Mouse (Mus musculus): Measurements from ENCODE around the gene C2cd2l. TPM values are rescaled to one million over a fixed set of nuclear protein-coding genes. Genes with fewer than 3 reads are reported as not detected.
A peak's percentile ranks its signal among the peaks of the same experiment; 100 is the strongest.
"Not testable (repeated sequence)": the region's sequence is repeated elsewhere in the genome, so short reads cannot be mapped to it uniquely, and the experiment has no call there.

Gene C2cd2l
- polyA plus RNA-seq, 1 experiment from 2014 or later = 8.3 TPM

- H3K4me3 ChIP-seq = peak overlapping the region; percentile 93
- H3K4me2 ChIP-seq = peak overlapping the region; percentile 66
- peak overlapping the region; percentile 97 for H3K27ac ChIP-seq
- ATAC-seq (ENCODE audit: insufficient number of reproducible peaks, insufficient read depth, low FRiP score, low TSS enrichment, low read depth) = no peak
- peak overlapping the region; percentile 98 for H3K9ac ChIP-seq
- peaks cover 17% of the 10 kb centered on the region for H3K4me1 ChIP-seq
- 0 out of 2 replicates have a peak, but pooled peaks cover 8% of the 10 kb centered on the region for H3K9me3 ChIP-seq
- no peaks in the 10 kb centered on the region for H3K27me3 ChIP-seq
- peaks cover 66% of the 10 kb centered on the region for H3K36me3 ChIP-seq
- under 1% methylated on average over 50 of the region's 50 CpGs for WGBS
These were observed 15.4 kb upstream of the C2cd2l start for GRCm38 (mm10) chr9:44335331-44336092.

GRCm38 (mm10) chr9:44334396-44335330 lies 14.6 kb upstream of the C2cd2l start, which contains the start of gene H2afx:
Gene H2afx, plus strand, starts transcription at chr9:44334694.
- Histone ChIP-seq H3K9ac (peak within 1 kb of the TSS; percentile 98), H3K4me2 (peak within 1 kb of the TSS; percentile 66), H3K9me3 (0 out of 2 replicates have a peak, but pooled peaks cover 8% of the 10 kb centered on the region), H3K27ac (peak within 1 kb of the TSS; percentile 97), H3K36me3 (peaks cover 69% of the 10 kb centered on the region), H3K27me3 (no peaks in the 10 kb centered on the region), H3K4me1 (peaks cover 17% of the 10 kb centered on the region), H3K4me3 (peak within 1 kb of the TSS; percentile 93)
- WGBS = under 1% methylated on average over 91 of the region's 91 CpGs
- peak; percentile 96 for ATAC-seq (ENCODE audit: insufficient number of reproducible peaks, insufficient read depth, low FRiP score, low TSS enrichment, low read depth)

GRCm38 (mm10) chr9:44332918-44333638 lies 13.0 kb upstream of the C2cd2l start:
- Histone ChIP-seq H3K4me3 (no peak overlapping the region; the same call in 1 of the 2 replicates), H3K4me1 (peaks cover 17% of the 10 kb centered on the region), H3K9me3 (0 out of 2 replicates have a peak, but pooled peaks cover 8% of the 10 kb centered on the region), H3K9ac (no peak overlapping the region), H3K4me2 (no peak overlapping the region), H3K36me3 (peaks cover 68% of the 10 kb centered on the region), H3K27me3 (no peaks in the 10 kb centered on the region), H3K27ac (no peak overlapping the region)
- ATAC-seq (ENCODE audit: insufficient number of reproducible peaks, insufficient read depth, low FRiP score, low TSS enrichment, low read depth) = no peak
- 95% methylated on average over 13 of the region's 13 CpGs for WGBS

GRCm38 (mm10) chr9:44330736-44331135 lies 10.7 kb upstream of the C2cd2l start:
- Histone ChIP-seq H3K36me3 (peaks cover 58% of the 10 kb centered on the region), H3K27ac (no peak overlapping the region)
- WGBS = 95% methylated on average over 6 of the region's 6 CpGs

GRCm38 (mm10) chr9:44327926-44328325 lies 7.8 kb upstream of the C2cd2l start:
- Histone ChIP-seq H3K27me3 (no peaks in the 10 kb centered on the region), H3K9me3 (no peaks in the 10 kb centered on the region), H3K4me2 (peak overlapping the region; percentile 76), H3K4me1 (peaks cover 13% of the 10 kb centered on the region), H3K36me3 (peaks cover 46% of the 10 kb centered on the region), H3K4me3 (peak overlapping the region; percentile 83), H3K9ac (peak overlapping the region; percentile 91; the same call in 1 of the 2 replicates), H3K27ac (no peak overlapping the region)
- ATAC-seq (ENCODE audit: insufficient number of reproducible peaks, insufficient read depth, low FRiP score, low TSS enrichment, low read depth) = no peak
- 87% methylated on average over 5 of the region's 5 CpGs for whole genome bisulfite sequencing

More at GRCm38 (mm10) chr9:44330736-44331135, 10.7 kb upstream of the C2cd2l start:
- H3K4me2 ChIP-seq = no peak overlapping the region
- no peaks in the 10 kb centered on the region for H3K27me3 ChIP-seq
- ATAC-seq (ENCODE audit: insufficient number of reproducible peaks, insufficient read depth, low FRiP score, low TSS enrichment, low read depth) = no peak
- H3K4me1 ChIP-seq = peaks cover 11% of the 10 kb centered on the region
- 0 out of 2 replicates have a peak, but pooled peaks cover 8% of the 10 kb centered on the region for H3K9me3 ChIP-seq
- H3K9ac ChIP-seq = no peak overlapping the region
- H3K4me3 ChIP-seq = no peak overlapping the region

GRCm38 (mm10) chr9:44327064-44327711 lies 7.1 kb upstream of the C2cd2l start:
- peak overlapping the region; percentile 94 for H3K27ac ChIP-seq
- peak overlapping the region; percentile 83 for H3K4me3 ChIP-seq
- H3K36me3 ChIP-seq = peaks cover 39% of the 10 kb centered on the region
- peaks cover 13% of the 10 kb centered on the region for H3K4me1 ChIP-seq
- no peaks in the 10 kb centered on the region for H3K9me3 ChIP-seq
- ATAC-seq (ENCODE audit: insufficient number of reproducible peaks, insufficient read depth, low FRiP score, low TSS enrichment, low read depth) = 0 out of 2 replicates have a peak, but pooled peaks have one; percentile 21
- no peaks in the 10 kb centered on the region for H3K27me3 ChIP-seq
- H3K4me2 ChIP-seq = peak overlapping the region; percentile 76
- peak overlapping the region; percentile 91 for H3K9ac ChIP-seq
- under 1% methylated on average over 22 of the region's 22 CpGs for WGBS

- peak overlapping the region; percentile 91 for H3K9ac ChIP-seq
- H3K4me1 ChIP-seq = peaks cover 13% of the 10 kb centered on the region
- peak overlapping the region; percentile 76 for H3K4me2 ChIP-seq
- peak; percentile 83 for ATAC-seq (ENCODE audit: insufficient number of reproducible peaks, insufficient read depth, low FRiP score, low TSS enrichment, low read depth)
- H3K36me3 ChIP-seq = peaks cover 33% of the 10 kb centered on the region
- under 1% methylated on average over 38 of the region's 38 CpGs for WGBS
- H3K9me3 ChIP-seq = no peaks in the 10 kb centered on the region
- peak overlapping the region; percentile 83 for H3K4me3 ChIP-seq
- H3K27ac ChIP-seq = peak overlapping the region; percentile 94
- no peaks in the 10 kb centered on the region for H3K27me3 ChIP-seq
These were observed 6.4 kb upstream of the C2cd2l start for GRCm38 (mm10) chr9:44326371-44327063.

GRCm38 (mm10) chr9:44325768-44326370 lies 5.8 kb upstream of the C2cd2l start, which contains the start of gene Dpagt1:
Gene Dpagt1, plus strand, starts transcription at chr9:44326019.
- Histone ChIP-seq H3K27ac (peak within 1 kb of the TSS; percentile 94), H3K27me3 (no peaks in the 10 kb centered on the region), H3K9me3 (no peaks in the 10 kb centered on the region), H3K4me3 (peak within 1 kb of the TSS; percentile 83), H3K4me1 (peaks cover 15% of the 10 kb centered on the region), H3K9ac (peak within 1 kb of the TSS; percentile 91), H3K36me3 (peaks cover 26% of the 10 kb centered on the region), H3K4me2 (peak within 1 kb of the TSS; percentile 76)
- WGBS = 5% methylated on average over 12 of the region's 12 CpGs
- no peak; the same call in 1 of the 2 replicates for ATAC-seq (ENCODE audit: insufficient number of reproducible peaks, insufficient read depth, low FRiP score, low TSS enrichment, low read depth)

- ATAC-seq (ENCODE audit: insufficient number of reproducible peaks, insufficient read depth, low FRiP score, low TSS enrichment, low read depth); H3K27me3 ChIP-seq; H3K9me3 ChIP-seq: not testable (repeated sequence)
- Histone ChIP-seq H3K9ac (peak overlapping the region; percentile 91; the same call in 1 of the 2 replicates), H3K4me2 (peak overlapping the region; percentile 76), H3K4me1 (peaks cover 20% of the 10 kb centered on the region), H3K36me3 (peaks cover 20% of the 10 kb centered on the region), H3K27ac (peak overlapping the region; percentile 94; the same call in 1 of the 2 replicates), H3K4me3 (peak overlapping the region; percentile 83; the same call in 1 of the 2 replicates)
- WGBS = 71% methylated on average over 7 of the region's 8 CpGs
These were observed 5.1 kb upstream of the C2cd2l start for GRCm38 (mm10) chr9:44325032-44325767.
